Mouse (Mus musculus) T-cell, adult 66 days (primary cell): ENCODE data around the gene Vmn1r64. TPM values are rescaled to one million over a fixed set of nuclear protein-coding genes. Genes with fewer than 3 reads are reported as not detected.

Source experiments
- total RNA-seq, 2 experiments: library from RNA; stranded (reverse); gene quantifications; 3 replicates in 1 of 2; 4 replicates in 1 of 2; pipeline ENCODE4 v1.2.4; 2023

Gene Vmn1r64
- not detected for total RNA-seq

DNA sequence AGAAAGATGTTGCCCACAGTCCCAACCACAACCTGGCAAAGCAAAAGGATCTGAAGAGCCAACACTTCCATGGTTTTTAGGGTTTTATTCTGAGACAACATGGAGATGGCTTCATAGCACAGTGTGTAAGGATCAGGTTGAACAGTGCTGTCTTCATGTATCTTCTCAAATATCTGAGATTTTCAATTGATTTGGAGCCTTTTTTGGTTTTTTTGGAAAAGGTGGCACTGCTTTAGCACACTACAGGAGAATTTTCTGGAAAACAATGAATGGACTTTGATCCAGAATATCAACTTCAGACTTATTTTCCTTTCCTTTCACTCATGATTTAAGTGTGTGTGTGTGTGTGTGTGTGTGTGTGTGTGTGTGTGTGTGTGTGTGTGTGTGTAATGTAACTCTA is at the start of gene Vmn1r64:
Vmn1r64 (minus strand) TSS at position 101 of the 400 bp plus-strand sequence.

Other genes starting within 250 kb of the Vmn1r64 start
- gene Vmn1r62, start 210.9 kb downstream of the Vmn1r64 start, total RNA-seq: not detected
- not detected for gene Vmn1r63, start 79.1 kb downstream of the Vmn1r64 start, total RNA-seq
- not detected for gene Vmn1r65, start 126.5 kb upstream of the Vmn1r64 start, total RNA-seq
- not detected for gene Nlrp4c, start 160.6 kb upstream of the Vmn1r64 start, total RNA-seq